Mouse (Mus musculus) hindbrain, embryonic 16.5 days (tissue): ENCODE data around the gene 1700018B08Rik. TPM values are rescaled to one million over a fixed set of nuclear protein-coding genes. Genes with fewer than 3 reads are reported as not detected.

ENCODE experiments used
- ATAC-seq: fragments of 200-750 bp; cut with Nextera tagmentation; 2 replicates; pipeline ENCODE4 v1.8.0; 2017; ENCODE audit warnings: moderate TSS enrichment, moderate library complexity
- H3K27ac ChIP-seq: fragments of 300-500 bp; sonication (generic); 2 replicates; pipeline ENCODE4 v1.5.1; 2014; ENCODE audit warnings: low read depth, mild to moderate bottlenecking, control low read depth, low read length, moderate library complexity
- H3K27me3 ChIP-seq: fragments of 300-500 bp; sonication (generic); replicated peaks from 2 replicates; pipeline ENCODE4 v1.6.1; 2014; ENCODE audit warnings: low read length; ENCODE audit not compliant: control insufficient read depth, insufficient read depth
- H3K36me3 ChIP-seq: fragments of 300-500 bp; sonication (generic); 2 replicates; pipeline ENCODE4 v1.6.1; 2014; ENCODE audit warnings: mild to moderate bottlenecking, low read length, moderate library complexity, mixed read lengths; ENCODE audit not compliant: control insufficient read depth, insufficient read depth
- H3K4me1 ChIP-seq: fragments of 300-500 bp; sonication (generic); 2 replicates; pipeline ENCODE4 v1.6.1; 2014; ENCODE audit warnings: low read depth, low read length; ENCODE audit not compliant: control insufficient read depth, insufficient read depth
- H3K4me2 ChIP-seq: fragments of 300-500 bp; sonication (generic); 2 replicates; pipeline ENCODE4 v1.6.1; 2014; ENCODE audit warnings: mild to moderate bottlenecking, low read length, control low read depth, moderate library complexity
- H3K4me3 ChIP-seq: fragments of 300-500 bp; sonication (generic); 2 replicates; pipeline ENCODE4 v1.5.1; 2014; ENCODE audit warnings: mild to moderate bottlenecking, low read length, control low read depth, moderate library complexity
- H3K9ac ChIP-seq: fragments of 300-500 bp; sonication (generic); 2 replicates; pipeline ENCODE4 v1.6.1; 2014; ENCODE audit warnings: low read depth, mild to moderate bottlenecking, control low read depth, low read length, moderate library complexity
- H3K9me3 ChIP-seq: fragments of 300-500 bp; sonication (generic); 2 replicates; pipeline ENCODE4 v1.6.1; 2014; ENCODE audit warnings: mild to moderate bottlenecking, low read length, moderate library complexity; ENCODE audit not compliant: control insufficient read depth
- WGBS: fragments of 180-500 bp; shearing (Covaris S2); extraction: QIAGEN DNeasy Blood & Tissue Kit; methylation state at CpG from one replicate; pipeline ENCODE4 v1.1.7; 2014; 5-methylcytosine and 5-hydroxymethylcytosine counted together
- polyA plus RNA-seq: library from polyadenylated mRNA; unstranded; fragments of >200 nt; fragmentation: Nextera tagmentation; extraction: Ambion mirVana; gene quantifications from 2 replicates; pipeline ENCODE4 v1.2.1, GENCODE M21; 2015

Gene 1700018B08Rik
- polyA plus RNA-seq, 1 experiment from 2014 or later = not detected

DNA sequence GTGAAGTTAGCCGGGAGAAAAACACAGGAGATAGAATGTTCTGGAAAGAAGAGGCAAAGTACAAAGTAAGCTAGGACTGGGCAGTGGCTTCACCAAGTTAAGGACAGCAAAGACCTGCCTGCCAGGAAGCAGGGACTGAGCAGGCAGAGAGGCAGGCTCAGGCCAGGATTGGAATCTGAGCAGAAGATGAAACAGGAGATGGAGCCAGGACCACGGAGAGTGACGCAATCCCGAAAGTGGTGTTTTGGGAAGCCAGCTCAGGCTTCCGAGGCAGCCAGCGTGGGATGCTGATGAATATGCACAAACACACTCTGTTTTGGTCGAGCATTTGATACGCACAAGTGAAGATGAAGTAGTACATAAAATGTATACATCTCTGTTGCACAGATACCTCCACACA, 39.5 kb upstream of the 1700018B08Rik start:
- ATAC-seq = no peak
- Histone ChIP-seq H3K27me3 (no peaks in the 10 kb centered on the region), H3K36me3 (no peaks in the 10 kb centered on the region), H3K4me3 (no peak overlapping the region), H3K4me1 (peaks cover 3% of the 10 kb centered on the region), H3K9me3 (no peaks in the 10 kb centered on the region), H3K4me2 (no peak overlapping the region), H3K9ac (no peak overlapping the region), H3K27ac (no peak overlapping the region)
- 56% methylated on average over 8 of the region's 8 CpGs for WGBS

GRCm38 (mm10) chr8:121580465-121580864, 36.3 kb upstream of the 1700018B08Rik start:
- Histone ChIP-seq H3K4me2 (no peak overlapping the region), H3K36me3 (no peaks in the 10 kb centered on the region), H3K4me3 (no peak overlapping the region), H3K27me3 (no peaks in the 10 kb centered on the region), H3K9ac (no peak overlapping the region), H3K4me1 (peaks cover 21% of the 10 kb centered on the region), H3K9me3 (no peaks in the 10 kb centered on the region), H3K27ac (no peak overlapping the region)
- WGBS = 42% methylated on average over 9 of the region's 9 CpGs
- ATAC-seq = no peak

DNA sequence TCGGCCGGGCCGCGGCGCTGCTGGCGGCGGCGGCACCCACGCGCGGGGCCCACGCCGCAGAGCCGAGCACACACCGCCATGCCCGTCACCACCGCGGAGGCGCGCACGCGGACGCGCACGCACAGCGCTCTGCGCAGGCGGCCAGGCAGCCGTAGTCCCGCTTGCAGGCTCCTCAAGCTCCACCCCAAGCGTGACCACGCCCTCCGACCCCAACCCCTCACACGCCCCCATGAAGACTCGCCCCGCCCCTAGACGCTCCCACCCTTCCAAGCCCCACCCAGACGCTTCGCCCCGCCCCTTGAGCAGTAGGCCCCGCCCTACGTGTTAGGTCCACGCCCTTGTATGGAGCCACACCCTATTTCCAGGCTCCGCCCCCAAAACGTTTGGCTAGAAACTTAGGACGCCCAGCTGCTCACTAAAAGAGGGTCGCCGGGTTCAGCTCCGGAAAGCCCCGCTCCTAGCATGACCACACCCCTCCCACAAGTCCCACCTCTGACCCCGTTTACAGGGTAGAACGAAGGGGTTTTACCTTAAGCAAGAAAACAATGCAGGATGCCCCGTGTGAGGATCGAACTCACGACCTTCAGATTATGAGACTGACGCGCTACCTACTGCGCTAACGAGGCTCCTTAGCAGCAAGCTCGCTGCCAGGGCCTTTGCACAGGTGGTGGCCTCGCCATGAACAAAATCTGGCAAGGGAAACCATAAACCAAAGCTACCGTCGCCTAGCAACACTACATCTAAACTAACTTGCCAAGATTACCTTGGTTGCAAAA, 34.7 kb upstream of the 1700018B08Rik start, which contains the start of gene Fbxo31:
Gene Fbxo31, minus strand, starts transcription at position 131 of the 776 bp plus-strand sequence.
- H3K4me1 ChIP-seq = peaks cover 21% of the 10 kb centered on the region
- H3K9me3 ChIP-seq = no peaks in the 10 kb centered on the region
- H3K27me3 ChIP-seq = no peaks in the 10 kb centered on the region
- H3K9ac ChIP-seq = peak within 1 kb of the TSS; percentile 91
- WGBS = under 1% methylated on average over 58 of the region's 63 CpGs
- peak within 1 kb of the TSS; percentile 68 for H3K4me2 ChIP-seq
- peak within 1 kb of the TSS; percentile 69 for H3K27ac ChIP-seq
- H3K36me3 ChIP-seq = no peaks in the 10 kb centered on the region
- H3K4me3 ChIP-seq = peak within 1 kb of the TSS; percentile 92
- peak; percentile 94 for ATAC-seq

DNA sequence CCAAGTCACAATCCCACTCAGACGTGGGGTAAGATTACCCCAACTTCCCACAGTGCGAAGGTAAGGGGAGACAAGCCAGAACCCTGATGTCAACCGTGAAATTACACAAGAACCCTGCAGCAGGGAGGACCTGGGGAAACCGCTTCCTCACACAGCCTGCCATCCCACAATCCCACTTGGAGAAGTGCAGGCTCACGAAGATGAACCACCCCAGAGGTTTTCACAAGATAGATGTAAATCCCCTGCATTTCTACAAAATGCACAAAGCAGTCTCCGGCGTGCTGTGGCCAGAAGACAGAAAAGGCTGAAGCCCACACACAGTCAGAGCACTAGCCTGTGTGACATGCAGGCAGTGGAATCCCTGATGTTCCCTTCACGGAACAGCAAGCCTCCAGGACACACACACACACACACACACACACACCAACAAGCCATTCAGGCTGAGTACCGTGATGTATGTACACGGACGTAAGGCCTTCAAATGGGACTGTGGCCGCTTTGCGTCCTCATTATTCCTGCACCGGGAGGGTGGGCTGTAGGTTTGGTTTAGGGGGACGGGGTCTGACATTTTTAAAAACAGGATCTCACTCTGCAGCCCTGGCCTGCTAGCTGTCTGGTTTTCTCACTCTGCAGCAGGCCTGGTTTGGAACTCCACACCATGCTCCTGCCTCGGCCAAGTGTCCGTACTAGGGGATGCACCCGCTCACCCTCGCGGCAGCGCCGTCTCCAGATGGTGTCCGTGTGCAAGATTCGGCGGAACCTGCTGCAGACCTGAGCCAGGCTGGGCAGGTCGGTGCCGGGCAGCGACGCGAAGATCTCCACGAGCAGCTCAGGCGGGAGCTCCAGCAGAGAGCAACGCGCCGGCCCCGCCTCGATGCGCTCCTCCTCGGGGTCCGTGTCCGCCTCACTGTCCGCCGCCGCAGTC, 33.9 kb upstream of the 1700018B08Rik start:
- Histone ChIP-seq H3K4me3 (peak overlapping the region; percentile 92), H3K9ac (peak overlapping the region; percentile 91)
- peak; percentile 66 for ATAC-seq

GRCm38 (mm10) chr8:121575661-121576060, 31.5 kb upstream of the 1700018B08Rik start:
- H3K27me3 ChIP-seq = no peaks in the 10 kb centered on the region
- no peak for ATAC-seq
- no peak overlapping the region for H3K4me3 ChIP-seq
- H3K36me3 ChIP-seq = no peaks in the 10 kb centered on the region
- no peak overlapping the region for H3K4me2 ChIP-seq
- 78% methylated on average over 3 of the region's 3 CpGs for WGBS
- H3K27ac ChIP-seq = no peak overlapping the region
- no peak overlapping the region for H3K9ac ChIP-seq
- H3K4me1 ChIP-seq = peaks cover 21% of the 10 kb centered on the region
- H3K9me3 ChIP-seq = no peaks in the 10 kb centered on the region

More for the DNA sequence above, 33.9 kb upstream of the 1700018B08Rik start:
- peaks cover 21% of the 10 kb centered on the region for H3K4me1 ChIP-seq
- H3K9me3 ChIP-seq = no peaks in the 10 kb centered on the region
- WGBS = 1% methylated on average over 40 of the region's 44 CpGs
- H3K27me3 ChIP-seq = no peaks in the 10 kb centered on the region
- H3K4me2 ChIP-seq = peak overlapping the region; percentile 68
- no peaks in the 10 kb centered on the region for H3K36me3 ChIP-seq
- H3K27ac ChIP-seq = peak overlapping the region; percentile 69

- H3K4me2 ChIP-seq = no peak overlapping the region
Observed at GRCm38 (mm10) chr8:121573275-121573674, 29.2 kb upstream of the 1700018B08Rik start.

DNA sequence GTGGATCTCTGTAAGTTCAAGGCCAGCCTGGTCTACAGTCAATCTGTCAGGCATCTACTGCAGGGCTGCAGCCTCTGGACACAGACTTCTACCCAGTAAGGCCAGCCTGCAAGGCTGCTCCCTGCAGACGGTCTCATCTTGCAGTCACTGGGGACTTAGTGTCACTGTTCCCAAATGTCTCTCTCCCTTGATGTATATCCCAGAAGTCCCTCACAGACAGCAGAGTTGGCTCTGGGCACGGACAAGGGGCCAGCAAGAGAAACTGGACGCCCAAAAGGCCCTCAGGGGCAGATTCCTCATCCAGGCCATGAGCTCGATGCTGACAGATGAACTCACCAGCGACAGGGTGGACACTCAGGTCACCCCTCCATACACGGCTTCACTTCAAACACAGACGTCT, 28.0 kb upstream of the 1700018B08Rik start:
- Histone ChIP-seq H3K9ac (no peak overlapping the region; the same call in 1 of the 2 replicates), H3K27ac (no peak overlapping the region), H3K9me3 (no peaks in the 10 kb centered on the region), H3K27me3 (no peaks in the 10 kb centered on the region), H3K36me3 (no peaks in the 10 kb centered on the region), H3K4me1 (peaks cover 9% of the 10 kb centered on the region), H3K4me2 (no peak overlapping the region), H3K4me3 (no peak overlapping the region)
- 83% methylated on average over 7 of the region's 7 CpGs for WGBS
- ATAC-seq = no peak

More at GRCm38 (mm10) chr8:121573275-121573674, 29.2 kb upstream of the 1700018B08Rik start:
- 37% methylated on average over 3 of the region's 3 CpGs for WGBS
- Histone ChIP-seq H3K27me3 (no peaks in the 10 kb centered on the region), H3K27ac (no peak overlapping the region), H3K36me3 (no peaks in the 10 kb centered on the region), H3K9me3 (no peaks in the 10 kb centered on the region), H3K4me1 (peaks cover 18% of the 10 kb centered on the region), H3K4me3 (no peak overlapping the region), H3K9ac (no peak overlapping the region)
- ATAC-seq = 0 out of 2 replicates have a peak, but pooled peaks have one; percentile 18

DNA sequence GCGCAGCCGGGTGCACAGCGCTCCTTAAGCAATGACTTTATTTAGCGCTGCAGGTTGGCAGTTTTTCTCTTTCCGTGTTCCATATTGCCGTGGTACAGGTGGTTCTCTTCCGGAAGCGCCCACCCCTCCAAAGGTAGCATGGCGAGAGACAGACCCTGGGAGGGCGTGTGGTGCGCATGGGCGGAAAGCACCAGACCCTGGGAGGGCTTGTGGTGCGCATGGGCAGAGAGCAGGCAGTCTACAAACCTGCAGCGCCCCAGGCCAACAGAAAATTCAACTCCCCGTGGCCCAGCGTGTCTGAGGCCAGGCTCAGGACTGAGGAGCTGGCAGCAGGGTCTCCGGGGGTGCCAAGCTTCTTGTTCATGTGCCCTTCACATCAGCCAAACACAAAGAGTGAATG, 26.7 kb upstream of the 1700018B08Rik start:
- H3K4me2 ChIP-seq = no peak overlapping the region
- 90% methylated on average over 17 of the region's 17 CpGs for WGBS
- ATAC-seq = no peak
- H3K27ac ChIP-seq = no peak overlapping the region
- H3K9me3 ChIP-seq = no peaks in the 10 kb centered on the region
- H3K36me3 ChIP-seq = no peaks in the 10 kb centered on the region
- no peaks in the 10 kb centered on the region; the same call in 1 of the 2 replicates for H3K4me1 ChIP-seq
- no peak overlapping the region for H3K9ac ChIP-seq
- no peaks in the 10 kb centered on the region for H3K27me3 ChIP-seq
- no peak overlapping the region for H3K4me3 ChIP-seq

- Histone ChIP-seq H3K36me3 (no peaks in the 10 kb centered on the region), H3K4me2 (no peak overlapping the region), H3K27ac (no peak overlapping the region), H3K4me3 (no peak overlapping the region), H3K27me3 (no peaks in the 10 kb centered on the region), H3K4me1 (no peaks in the 10 kb centered on the region), H3K9ac (no peak overlapping the region), H3K9me3 (no peaks in the 10 kb centered on the region)
- no peak for ATAC-seq
- 85% methylated on average over 21 of the region's 21 CpGs for WGBS
Observed at GRCm38 (mm10) chr8:121570335-121570734, 26.2 kb upstream of the 1700018B08Rik start.
